Mouse (Mus musculus): Measurements from ENCODE around the gene Fam198b. TPM values are rescaled to one million over a fixed set of nuclear protein-coding genes. Genes with fewer than 3 reads are reported as not detected.

The Fam198b gene
- polyA plus RNA-seq, 1 experiment from 2014 or later = 1.1 TPM

DNA sequence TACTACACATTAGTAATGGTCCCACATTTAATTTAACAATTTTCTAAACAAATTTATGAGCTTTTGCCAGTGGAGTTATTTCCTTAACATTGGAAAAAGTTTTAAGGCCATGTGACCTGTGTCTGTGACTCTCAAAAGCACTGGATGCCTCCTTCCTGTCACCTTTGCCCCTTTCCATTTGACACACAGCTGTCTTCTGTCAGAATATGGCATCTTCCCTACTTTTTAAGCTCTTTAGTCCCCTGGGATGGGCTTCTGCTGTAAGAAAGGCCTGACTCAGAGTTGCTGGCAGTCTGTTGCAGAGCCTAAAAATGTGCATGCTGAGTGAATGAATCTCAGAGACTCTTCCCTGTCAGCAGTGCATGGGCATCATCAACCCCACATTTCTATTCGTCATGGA is 63.4 kb downstream of the Fam198b start:
- no peaks in the 10 kb centered on the region for H3K9me3 ChIP-seq (ENCODE audit: control insufficient read depth, low read length)
- 69% methylated on average over 1 of the region's 1 CpGs for WGBS
- H3K4me1 ChIP-seq (replicated peaks; ENCODE audit: control insufficient read depth, insufficient read depth, low read length) = no peaks in the 10 kb centered on the region
- no peak overlapping the region for H3K9ac ChIP-seq (ENCODE audit: low read length)
- ATAC-seq (replicated peaks; ENCODE audit: low FRiP score) = no peak
- no peaks in the 10 kb centered on the region for H3K27me3 ChIP-seq (ENCODE audit: control insufficient read depth, insufficient read depth, low read length)
- H3K27ac ChIP-seq (ENCODE audit: low read depth, low read length) = no peak overlapping the region
- H3K36me3 ChIP-seq (ENCODE audit: control insufficient read depth, insufficient read depth, low read length) = no peaks in the 10 kb centered on the region
- H3K4me2 ChIP-seq (ENCODE audit: low read depth, low read length, severe bottlenecking) = no peak overlapping the region
- no peak for DNase-seq (ENCODE audit: low spot score)
- no peak overlapping the region for H3K4me3 ChIP-seq (ENCODE audit: low read depth, low read length)

DNA sequence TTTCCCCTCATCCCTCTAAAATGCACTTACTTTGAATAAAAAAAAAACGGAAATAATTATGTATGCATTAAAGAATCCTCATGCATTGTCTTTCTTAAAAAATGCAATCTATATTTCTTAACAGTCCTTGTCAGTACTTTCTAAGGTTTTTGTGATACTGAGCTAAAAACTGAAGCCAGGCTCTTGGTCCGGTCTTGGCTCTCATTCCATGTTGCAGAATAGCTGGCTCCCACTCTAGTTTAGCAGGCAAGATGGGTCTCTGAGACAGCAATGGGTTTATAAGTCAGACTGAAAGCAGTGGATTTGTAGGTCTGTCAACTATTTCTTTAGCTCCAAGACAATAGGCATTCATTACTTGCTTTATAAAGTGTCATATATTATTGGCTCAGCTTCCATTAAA is 63.8 kb downstream of the Fam198b start:
- H3K27me3 ChIP-seq (ENCODE audit: control insufficient read depth, insufficient read depth, low read length) = no peaks in the 10 kb centered on the region
- H3K9ac ChIP-seq (ENCODE audit: low read length) = no peak overlapping the region
- WGBS = 95% methylated on average over 2 of the region's 2 CpGs
- H3K4me3 ChIP-seq (ENCODE audit: low read depth, low read length) = no peak overlapping the region
- no peak for ATAC-seq (replicated peaks; ENCODE audit: low FRiP score)
- no peak for DNase-seq (ENCODE audit: low spot score)
- no peaks in the 10 kb centered on the region for H3K4me1 ChIP-seq (replicated peaks; ENCODE audit: control insufficient read depth, insufficient read depth, low read length)
- H3K4me2 ChIP-seq (ENCODE audit: low read depth, low read length, severe bottlenecking) = no peak overlapping the region
- H3K36me3 ChIP-seq (ENCODE audit: control insufficient read depth, insufficient read depth, low read length) = no peaks in the 10 kb centered on the region
- H3K9me3 ChIP-seq (ENCODE audit: control insufficient read depth, low read length) = no peaks in the 10 kb centered on the region
- no peak overlapping the region for H3K27ac ChIP-seq (ENCODE audit: low read depth, low read length)

DNA sequence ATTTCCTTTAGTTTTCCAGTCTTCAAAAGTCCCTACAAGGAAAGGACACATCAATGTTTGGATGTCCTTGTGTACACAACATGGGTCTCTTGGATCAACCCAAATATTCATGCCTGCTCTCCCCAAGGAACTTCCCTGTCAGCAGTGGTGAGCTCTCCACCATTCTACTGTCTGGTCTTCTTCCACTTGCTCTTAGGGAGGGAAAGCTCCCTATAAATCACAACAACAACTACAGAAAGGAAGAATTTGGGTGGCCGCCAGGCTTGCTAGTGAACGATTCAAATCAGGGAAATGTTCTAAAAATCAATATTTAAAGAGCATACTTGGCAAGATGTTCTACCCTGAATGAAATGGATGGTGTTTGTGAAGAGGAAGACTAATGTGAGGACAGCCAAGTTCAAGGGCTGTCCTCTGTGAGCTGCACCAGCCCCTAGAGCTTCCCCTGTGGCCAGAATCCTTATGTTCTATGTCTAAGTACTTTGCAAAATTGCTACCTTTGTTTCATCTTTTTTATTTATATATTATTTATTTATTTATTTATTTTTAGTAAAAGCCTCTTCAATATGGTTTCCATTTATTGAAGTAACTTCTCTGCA is 68.9 kb downstream of the Fam198b start:
- Histone ChIP-seq H3K27ac (ENCODE audit: low read depth, low read length) (no peak overlapping the region), H3K27me3 (ENCODE audit: control insufficient read depth, insufficient read depth, low read length) (no peaks in the 10 kb centered on the region), H3K4me1 (replicated peaks; ENCODE audit: control insufficient read depth, insufficient read depth, low read length) (no peaks in the 10 kb centered on the region), H3K9me3 (ENCODE audit: control insufficient read depth, low read length) (no peaks in the 10 kb centered on the region), H3K4me3 (ENCODE audit: low read depth, low read length) (no peak overlapping the region), H3K9ac (ENCODE audit: low read length) (no peak overlapping the region), H3K36me3 (ENCODE audit: control insufficient read depth, insufficient read depth, low read length) (no peaks in the 10 kb centered on the region), H3K4me2 (ENCODE audit: low read depth, low read length, severe bottlenecking) (no peak overlapping the region)
- ATAC-seq (replicated peaks; ENCODE audit: low FRiP score) (no peak), DNase-seq (ENCODE audit: low spot score) (no peak)
- 96% methylated on average over 2 of the region's 2 CpGs for WGBS

DNA sequence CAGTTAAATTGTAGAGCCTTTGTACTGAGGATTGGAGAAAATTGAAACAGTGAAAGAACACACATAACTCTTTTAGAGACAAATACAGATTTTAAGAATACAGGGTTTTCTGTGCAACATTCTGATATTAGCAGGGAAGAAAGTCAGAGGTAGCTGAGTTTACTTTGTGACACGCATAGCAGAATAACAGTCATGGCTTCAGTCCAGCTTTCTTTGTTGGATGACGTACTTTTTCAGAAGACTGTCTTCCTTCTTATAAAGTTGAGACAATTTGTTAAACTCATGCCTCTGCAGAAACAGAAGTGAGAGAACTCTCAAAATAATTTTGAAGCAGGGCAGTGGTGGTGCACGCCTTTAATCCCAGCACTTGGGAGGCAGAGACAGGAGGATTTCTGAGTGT is 70.9 kb downstream of the Fam198b start:
- WGBS = 92% methylated on average over 3 of the region's 3 CpGs
- Histone ChIP-seq H3K4me2 (ENCODE audit: low read depth, low read length, severe bottlenecking) (no peak overlapping the region), H3K36me3 (ENCODE audit: control insufficient read depth, insufficient read depth, low read length) (no peaks in the 10 kb centered on the region), H3K4me1 (replicated peaks; ENCODE audit: control insufficient read depth, insufficient read depth, low read length) (no peaks in the 10 kb centered on the region), H3K27ac (ENCODE audit: low read depth, low read length) (no peak overlapping the region), H3K27me3 (ENCODE audit: control insufficient read depth, insufficient read depth, low read length) (no peaks in the 10 kb centered on the region), H3K4me3 (ENCODE audit: low read depth, low read length) (no peak overlapping the region), H3K9ac (ENCODE audit: low read length) (no peak overlapping the region), H3K9me3 (ENCODE audit: control insufficient read depth, low read length) (no peaks in the 10 kb centered on the region)
- no peak for DNase-seq (ENCODE audit: low spot score)
- no peak for ATAC-seq (replicated peaks; ENCODE audit: low FRiP score)

DNA sequence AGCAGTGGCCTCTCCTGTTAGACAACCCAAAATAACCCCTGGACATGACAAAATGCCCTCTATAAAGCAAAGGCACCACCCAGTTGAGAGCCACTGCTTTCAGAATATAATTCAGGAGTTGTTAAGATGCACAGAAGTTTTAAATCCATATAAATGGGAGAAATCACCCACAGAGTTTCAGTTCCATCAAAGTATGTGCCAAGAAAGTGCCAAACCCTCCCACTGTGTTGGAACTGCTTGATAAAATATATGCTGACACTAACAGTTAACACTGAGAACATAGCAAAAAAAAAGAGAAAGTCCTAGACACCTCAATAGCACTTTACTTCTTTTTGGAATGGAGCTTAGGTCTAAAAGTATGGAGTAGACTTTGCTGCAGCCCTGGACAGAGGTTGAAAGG is 72.5 kb downstream of the Fam198b start:
- ATAC-seq (replicated peaks; ENCODE audit: low FRiP score) (no peak), DNase-seq (ENCODE audit: low spot score) (no peak)
- Histone ChIP-seq H3K4me1 (replicated peaks; ENCODE audit: control insufficient read depth, insufficient read depth, low read length) (no peaks in the 10 kb centered on the region), H3K9me3 (ENCODE audit: control insufficient read depth, low read length) (no peaks in the 10 kb centered on the region), H3K36me3 (ENCODE audit: control insufficient read depth, insufficient read depth, low read length) (no peaks in the 10 kb centered on the region), H3K27ac (ENCODE audit: low read depth, low read length) (no peak overlapping the region), H3K4me2 (ENCODE audit: low read depth, low read length, severe bottlenecking) (no peak overlapping the region), H3K27me3 (ENCODE audit: control insufficient read depth, insufficient read depth, low read length) (no peaks in the 10 kb centered on the region), H3K4me3 (ENCODE audit: low read depth, low read length) (no peak overlapping the region), H3K9ac (ENCODE audit: low read length) (no peak overlapping the region)

DNA sequence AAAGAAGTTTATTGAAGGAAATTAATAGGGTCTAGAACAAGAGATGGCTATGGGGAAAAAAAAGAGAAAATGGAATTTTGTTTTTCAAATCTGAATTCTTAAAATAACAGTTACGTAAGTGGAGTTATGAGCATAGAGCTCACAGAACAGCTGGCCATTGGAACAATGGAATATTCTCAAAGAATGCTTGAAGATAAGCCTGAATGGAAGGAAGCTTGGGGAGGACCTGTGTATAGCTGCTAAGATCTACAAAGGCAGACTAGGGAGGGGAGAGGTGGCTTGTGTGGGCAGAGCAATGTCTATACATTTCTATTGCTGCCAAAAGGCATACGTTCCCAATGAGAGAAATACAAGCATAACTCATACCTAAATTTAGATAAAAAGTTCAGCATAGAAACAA is 73.4 kb downstream of the Fam198b start:
- Histone ChIP-seq H3K27me3 (ENCODE audit: control insufficient read depth, insufficient read depth, low read length) (no peaks in the 10 kb centered on the region), H3K4me2 (ENCODE audit: low read depth, low read length, severe bottlenecking) (no peak overlapping the region), H3K36me3 (ENCODE audit: control insufficient read depth, insufficient read depth, low read length) (no peaks in the 10 kb centered on the region), H3K4me1 (replicated peaks; ENCODE audit: control insufficient read depth, insufficient read depth, low read length) (no peaks in the 10 kb centered on the region), H3K27ac (ENCODE audit: low read depth, low read length) (no peak overlapping the region), H3K4me3 (ENCODE audit: low read depth, low read length) (no peak overlapping the region), H3K9ac (ENCODE audit: low read length) (no peak overlapping the region), H3K9me3 (ENCODE audit: control insufficient read depth, low read length) (no peaks in the 10 kb centered on the region)
- ATAC-seq (replicated peaks; ENCODE audit: low FRiP score) (no peak), DNase-seq (ENCODE audit: low spot score) (no peak)
- WGBS = 91% methylated on average over 2 of the region's 2 CpGs

DNA sequence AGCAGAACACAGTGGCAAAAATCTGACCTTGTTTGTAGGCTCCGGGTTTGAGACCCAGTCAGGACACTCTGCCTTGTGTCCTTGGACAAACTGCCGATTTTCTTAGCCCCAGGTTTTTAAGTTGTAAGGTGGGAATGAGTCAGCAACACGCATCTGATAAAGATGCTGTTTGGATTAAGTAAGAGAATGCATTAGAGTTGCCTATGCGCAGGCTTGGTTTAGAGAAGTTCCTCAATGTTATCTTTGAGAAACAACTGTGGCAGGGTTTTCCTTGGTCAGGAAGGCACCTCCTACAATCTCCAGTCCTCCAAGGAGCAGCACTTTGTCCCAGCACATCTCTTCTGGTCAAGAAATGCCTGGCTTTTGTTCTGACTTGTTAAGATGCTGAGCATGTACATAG is 82.4 kb downstream of the Fam198b start:
- ATAC-seq (replicated peaks; ENCODE audit: low FRiP score) = no peak
- no peaks in the 10 kb centered on the region for H3K4me1 ChIP-seq (replicated peaks; ENCODE audit: control insufficient read depth, insufficient read depth, low read length)
- 87% methylated on average over 4 of the region's 4 CpGs for WGBS

DNA sequence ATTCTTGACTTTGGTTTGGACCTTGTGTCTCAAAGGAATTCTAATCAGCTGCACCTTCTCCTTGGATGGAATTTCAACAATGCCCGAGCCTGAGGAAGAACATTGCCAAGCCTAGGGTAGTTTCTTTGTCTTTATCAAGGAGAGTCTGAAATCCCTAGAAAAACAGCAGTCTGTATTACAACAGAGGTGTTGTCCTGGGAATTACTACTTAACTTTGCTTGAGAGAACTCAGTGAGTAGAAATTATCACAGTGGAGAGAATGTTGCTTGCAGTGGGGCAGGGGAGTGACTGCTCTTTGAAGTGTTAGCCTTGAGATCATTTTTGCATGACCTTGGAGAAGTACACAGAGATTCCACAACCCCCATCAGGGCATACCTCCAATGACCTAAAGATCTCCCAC is 83.0 kb downstream of the Fam198b start:
- H3K36me3 ChIP-seq (ENCODE audit: control insufficient read depth, insufficient read depth, low read length) = no peaks in the 10 kb centered on the region
- no peak overlapping the region for H3K9ac ChIP-seq (ENCODE audit: low read length)
- H3K27ac ChIP-seq (ENCODE audit: low read depth, low read length) = no peak overlapping the region
- no peaks in the 10 kb centered on the region for H3K9me3 ChIP-seq (ENCODE audit: control insufficient read depth, low read length)
- H3K4me1 ChIP-seq (replicated peaks; ENCODE audit: control insufficient read depth, insufficient read depth, low read length) = no peaks in the 10 kb centered on the region
- DNase-seq (ENCODE audit: low spot score) = no peak
- 41% methylated on average over 1 of the region's 1 CpGs for WGBS
- H3K27me3 ChIP-seq (ENCODE audit: control insufficient read depth, insufficient read depth, low read length) = no peaks in the 10 kb centered on the region
- no peak for ATAC-seq (replicated peaks; ENCODE audit: low FRiP score)
- H3K4me2 ChIP-seq (ENCODE audit: low read depth, low read length, severe bottlenecking) = no peak overlapping the region
- H3K4me3 ChIP-seq (ENCODE audit: low read depth, low read length) = no peak overlapping the region

More for the DNA sequence above, 82.4 kb downstream of the Fam198b start:
- Histone ChIP-seq H3K4me2 (ENCODE audit: low read depth, low read length, severe bottlenecking) (no peak overlapping the region), H3K36me3 (ENCODE audit: control insufficient read depth, insufficient read depth, low read length) (no peaks in the 10 kb centered on the region), H3K27me3 (ENCODE audit: control insufficient read depth, insufficient read depth, low read length) (no peaks in the 10 kb centered on the region), H3K4me3 (ENCODE audit: low read depth, low read length) (no peak overlapping the region), H3K9ac (ENCODE audit: low read length) (no peak overlapping the region), H3K27ac (ENCODE audit: low read depth, low read length) (no peak overlapping the region), H3K9me3 (ENCODE audit: control insufficient read depth, low read length) (no peaks in the 10 kb centered on the region)
- DNase-seq (ENCODE audit: low spot score) = no peak

DNA sequence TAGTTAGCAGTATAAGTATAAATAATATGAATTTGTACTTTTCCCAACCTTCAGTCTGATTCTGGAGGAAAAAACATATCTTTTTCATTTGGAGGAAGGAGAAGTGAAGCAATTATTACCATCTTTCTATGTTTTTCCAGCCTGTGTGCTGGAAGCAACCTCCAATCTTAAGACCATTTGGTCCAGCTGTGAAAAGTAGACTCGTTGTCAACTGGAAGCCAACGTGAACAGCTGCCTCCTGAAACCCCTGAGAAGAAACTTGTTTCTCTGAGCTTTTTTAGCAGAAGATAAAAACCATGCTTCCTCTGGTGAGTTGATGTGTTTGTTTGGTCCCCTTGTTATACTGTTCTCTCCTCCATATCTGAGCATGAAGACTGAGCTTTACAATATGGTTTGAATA is 84.1 kb downstream of the Fam198b start:
- ATAC-seq (replicated peaks; ENCODE audit: low FRiP score) (no peak), DNase-seq (ENCODE audit: low spot score) (no peak)
- H3K4me3 ChIP-seq (ENCODE audit: low read depth, low read length) = no peak overlapping the region
- no peaks in the 10 kb centered on the region for H3K27me3 ChIP-seq (ENCODE audit: control insufficient read depth, insufficient read depth, low read length)
- H3K9ac ChIP-seq (ENCODE audit: low read length) = no peak overlapping the region
- no peaks in the 10 kb centered on the region for H3K4me1 ChIP-seq (replicated peaks; ENCODE audit: control insufficient read depth, insufficient read depth, low read length)
- no peaks in the 10 kb centered on the region for H3K9me3 ChIP-seq (ENCODE audit: control insufficient read depth, low read length)
- no peaks in the 10 kb centered on the region for H3K36me3 ChIP-seq (ENCODE audit: control insufficient read depth, insufficient read depth, low read length)
- H3K27ac ChIP-seq (ENCODE audit: low read depth, low read length) = no peak overlapping the region
- no peak overlapping the region for H3K4me2 ChIP-seq (ENCODE audit: low read depth, low read length, severe bottlenecking)
- WGBS = 79% methylated on average over 2 of the region's 2 CpGs

Measured in forebrain, embryonic 11.5 days (tissue).